ENCODE assay signal across 8 mouse cellular contexts in genomic region chr13:21715864-21716539, GRCm38 (mm10). TPM values are rescaled to one million over a fixed set of nuclear protein-coding genes. Genes with fewer than 3 reads are reported as not detected.
DNase-seq lines count a peak whose midpoint lies in the region; ATAC-seq lines count a peak whose summit lies in the region.
"Not testable (repeated sequence)": the region's sequence is repeated elsewhere in the genome, so short reads cannot be mapped to it uniquely, and the experiment has no call there.

TSS of gene Hist1h2bl (minus strand) at chr13:21716143.
TSS of gene Hist1h2ai (plus strand) at chr13:21716422.

- peak within 1 kb of the TSS; percentile 64 for H3K4me3 ChIP-seq in embryonic facial prominence, embryonic 10.5 days
- peak within 1 kb of the TSS; percentile 52 for H3K4me3 ChIP-seq in intestine, embryonic 16.5 days (ENCODE audit: low read length)

- DNase-seq in adrenal gland, postnatal 10 days = peak; percentile 83
- peak; percentile 83 for DNase-seq in embryonic facial prominence, embryonic 10.5 days (ENCODE audit: low spot score)
- DNase-seq in gastrocnemius, postnatal 4 days (ENCODE audit: low spot score in 2 of 2) = peak; percentile 27 to 70
- DNase-seq in left cerebral cortex, postnatal 25 days (ENCODE audit: low spot score in 2 of 2) = peak; percentile 88 to 98
- DNase-seq in mesoderm, embryonic 11.5 days (ENCODE audit: low read depth, low spot score) = peak; percentile 94
- DNase-seq in right cerebral cortex, postnatal 25 days = peak; percentile 81
- peak; percentile 65 to 69 for DNase-seq in urinary bladder, postnatal 4 days (ENCODE audit: low spot score in 2 of 2)

- ATAC-seq in intestine, embryonic 16.5 days = peak; percentile 89

- not testable (repeated sequence) for H3K36me3 ChIP-seq in embryonic facial prominence, embryonic 10.5 days (replicated peaks); intestine, embryonic 16.5 days (ENCODE audit: control insufficient read depth, insufficient read depth, low read length)

- H3K9me3 ChIP-seq in embryonic facial prominence, embryonic 10.5 days; intestine, embryonic 16.5 days (ENCODE audit: control insufficient read depth, low read length): not testable (repeated sequence)

- WGBS in embryonic facial prominence, embryonic 10.5 days = under 1% methylated on average over 41 of the region's 50 CpGs
- WGBS in intestine, embryonic 16.5 days = under 1% methylated on average over 27 of the region's 50 CpGs

- intact Hi-C loops in left cerebral cortex, postnatal 25 days (cut with DNase I) = loop anchor here (2.0 to 10.0 kb wide), 8 partner anchors 35 to 1966 kb away; partner anchors contain the start of genes Hist1h1e, Hist1h2ac, Hist1h2ad and Hist1h2af

- peaks cover 35% of the 10 kb centered on the region for H3K4me1 ChIP-seq in embryonic facial prominence, embryonic 10.5 days
- H3K4me1 ChIP-seq in intestine, embryonic 16.5 days (ENCODE audit: control insufficient read depth, insufficient read depth, low read length) = peaks cover 21% of the 10 kb centered on the region

- H3K4me2 ChIP-seq in intestine, embryonic 16.5 days (ENCODE audit: low read depth, low read length) = peak within 1 kb of the TSS; percentile 88

- H3K9ac ChIP-seq in intestine, embryonic 16.5 days (ENCODE audit: low read depth, low read length) = peak within 1 kb of the TSS; percentile 68

- not testable (repeated sequence) for H3K27me3 ChIP-seq in embryonic facial prominence, embryonic 10.5 days (replicated peaks; ENCODE audit: low read depth, poor library complexity, severe bottlenecking); intestine, embryonic 16.5 days (replicated peaks; ENCODE audit: control insufficient read depth, insufficient read depth, low read length)

- peak within 1 kb of the TSS; percentile 95 for H3K27ac ChIP-seq in embryonic facial prominence, embryonic 10.5 days (replicated peaks)
- H3K27ac ChIP-seq in intestine, embryonic 16.5 days (ENCODE audit: low read length) = peak within 1 kb of the TSS; percentile 96

RNA-seq across cellular contexts. Expression of gene Hist1h2bl, which starts in this region (rescaled TPM):
- total RNA-seq in adrenal gland, postnatal 10 days (2021) = 100 to 1,000 TPM; 284 to 352 TPM
- polyA plus RNA-seq in embryonic facial prominence, embryonic 10.5 days (2016; fragmentation: Nextera tagmentation; extraction: Ambion mirVana) = 1.6 and 3.1 TPM in 2 replicates
- 100 to 1,000 TPM; 362 to 482 TPM for total RNA-seq in gastrocnemius, postnatal 4 days (2021)
- 2.3 and 2.5 TPM in 2 replicates for polyA plus RNA-seq in intestine, embryonic 16.5 days (2015; fragmentation: Nextera tagmentation; extraction: Ambion mirVana)
- total RNA-seq in left cerebral cortex, postnatal 25 days (2021) = 10 to 100 TPM; 31.3 to 46.4 TPM

RNA-seq across cellular contexts. Expression of gene Hist1h2ai, which starts in this region (rescaled TPM):
- total RNA-seq in adrenal gland, postnatal 10 days (2021) = 100 to 1,000 TPM; 304 to 363 TPM
- 30.5 and 32.2 TPM in 2 replicates for polyA plus RNA-seq in embryonic facial prominence, embryonic 10.5 days (2016; fragmentation: Nextera tagmentation; extraction: Ambion mirVana)
- 100 to 1,000 TPM; 297 to 368 TPM for total RNA-seq in gastrocnemius, postnatal 4 days (2021)
- polyA plus RNA-seq in intestine, embryonic 16.5 days (2015; fragmentation: Nextera tagmentation; extraction: Ambion mirVana) = 10.9 and 17.9 TPM in 2 replicates
- 10 to 100 TPM; 19.5 to 32.4 TPM for total RNA-seq in left cerebral cortex, postnatal 25 days (2021)

Comparison
In these comparisons a context has a peak if more than half of its experiments do, and no peak if none do; other contexts are left out.
1. Peak in every context shown above with its lines: DNase-seq, ATAC-seq, H3K4me3 ChIP-seq and H3K27ac ChIP-seq.
2. RNA of gene Hist1h2bl (total RNA-seq): 362 to 482 TPM in gastrocnemius, postnatal 4 days and 284 to 352 TPM in adrenal gland, postnatal 10 days; 31.3 to 46.4 TPM in left cerebral cortex, postnatal 25 days; every median in the first group is over 4 times any median in the second.
3. RNA of gene Hist1h2ai (total RNA-seq): 297 to 368 TPM in gastrocnemius, postnatal 4 days and 304 to 363 TPM in adrenal gland, postnatal 10 days; 19.5 to 32.4 TPM in left cerebral cortex, postnatal 25 days; every median in the first group is over 4 times any median in the second.